Mouse (Mus musculus) hindbrain, embryonic 15.5 days (tissue): Measurements from ENCODE around the gene Stard13. TPM values are rescaled to one million over a fixed set of nuclear protein-coding genes. Genes with fewer than 3 reads are reported as not detected.
A peak's percentile ranks its signal among the peaks of the same experiment; 100 is the strongest.

ENCODE experiments used
- ATAC-seq: fragments of 200-750 bp; cut with Nextera tagmentation; 2 replicates; pipeline ENCODE4 v1.8.0; 2017; ENCODE audit warnings: low read depth, moderate number of reproducible peaks, moderate TSS enrichment; ENCODE audit not compliant: low FRiP score
- H3K27ac ChIP-seq: fragments of 300-500 bp; sonication (generic); replicated peaks from 2 replicates; pipeline ENCODE4 v1.5.1; 2015; ENCODE audit warnings: mild to moderate bottlenecking, inconsistent platforms
- H3K27me3 ChIP-seq: fragments of 300-500 bp; sonication (generic); 2 replicates; pipeline ENCODE4 v1.6.1; 2015; ENCODE audit warnings: control low read depth, inconsistent platforms
- H3K36me3 ChIP-seq: fragments of 300-500 bp; sonication (generic); 2 replicates; pipeline ENCODE4 v1.6.1; 2015; ENCODE audit warnings: control low read depth, inconsistent platforms
- H3K4me1 ChIP-seq: fragments of 300-500 bp; sonication (generic); replicated peaks from 2 replicates; pipeline ENCODE4 v1.6.1; 2015; ENCODE audit warnings: control low read depth, inconsistent platforms
- H3K4me2 ChIP-seq: fragments of 300-500 bp; sonication (generic); 2 replicates; pipeline ENCODE4 v1.6.1; 2015; ENCODE audit warnings: moderate library complexity, mild to moderate bottlenecking, inconsistent platforms
- H3K4me3 ChIP-seq: fragments of 300-500 bp; sonication (generic); 2 replicates; pipeline ENCODE4 v1.5.1; 2015; ENCODE audit warnings: mild to moderate bottlenecking, inconsistent platforms
- H3K9ac ChIP-seq: fragments of 300-500 bp; sonication (generic); 2 replicates; pipeline ENCODE4 v1.6.1; 2015; ENCODE audit warnings: inconsistent platforms
- H3K9me3 ChIP-seq: fragments of 300-500 bp; sonication (generic); 2 replicates; pipeline ENCODE4 v1.6.1; 2016; ENCODE audit warnings: control low read depth, inconsistent platforms
- WGBS: fragments of 180-500 bp; shearing (Covaris S2); methylation state at CpG from one replicate; pipeline ENCODE4 v1.1.7; 2015; 5-methylcytosine and 5-hydroxymethylcytosine counted together
- polyA plus RNA-seq: library from polyadenylated mRNA; unstranded; fragments of >200 nt; fragmentation: Nextera tagmentation; extraction: Ambion mirVana; gene quantifications from 2 replicates; pipeline ENCODE4 v1.2.1, GENCODE M21; 2015

Gene Stard13
- polyA plus RNA-seq, 1 experiment from 2014 or later: 6.2 TPM

DNA sequence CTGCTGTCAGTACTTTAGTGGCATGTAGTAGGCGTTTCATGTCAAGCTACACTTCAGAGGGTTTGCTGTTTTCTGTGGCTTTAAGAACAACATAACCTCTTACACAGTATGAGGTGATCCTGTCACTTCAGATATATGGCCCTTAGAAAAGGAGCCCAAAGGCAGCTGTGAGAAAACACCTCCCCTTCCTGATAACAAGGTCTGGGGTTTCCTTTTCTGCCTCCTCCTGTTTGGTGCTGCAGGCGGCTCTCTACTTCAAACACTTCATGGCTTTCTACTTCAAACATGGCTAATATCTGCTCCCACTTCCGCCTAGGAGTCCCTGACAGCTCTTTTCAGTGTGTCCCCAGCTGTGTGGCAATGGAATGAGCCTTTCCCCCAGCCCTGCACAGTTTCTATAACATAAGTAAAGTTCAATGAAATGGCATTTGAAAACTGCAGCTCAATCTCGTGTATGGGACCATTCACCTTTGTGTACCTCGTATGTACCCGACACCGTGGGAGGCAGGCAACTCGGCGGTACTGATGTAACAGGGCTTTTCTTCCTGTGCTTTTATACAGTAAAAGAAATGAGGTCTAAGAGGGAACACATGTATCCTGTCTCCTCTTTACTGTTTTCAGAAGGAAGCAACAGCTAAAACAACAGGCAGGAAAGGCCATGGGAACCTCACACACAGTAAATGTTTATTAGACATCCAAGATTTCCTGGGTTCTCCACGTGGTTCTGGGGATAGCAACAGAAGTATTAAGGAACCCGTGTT is 13.7 kb upstream of the Stard13 start:
- Histone ChIP-seq H3K36me3 (no peaks in the 10 kb centered on the region), H3K4me2 (no peak overlapping the region), H3K4me3 (no peak overlapping the region), H3K9ac (no peak overlapping the region), H3K9me3 (no peaks in the 10 kb centered on the region), H3K27me3 (no peaks in the 10 kb centered on the region), H3K27ac (0 out of 2 replicates have a peak overlapping the region, but pooled peaks have one; percentile 49), H3K4me1 (peaks cover 3% of the 10 kb centered on the region; the same call in 1 of the 2 replicates)
- ATAC-seq: no peak
- WGBS: 66% methylated on average over 11 of the region's 11 CpGs

DNA sequence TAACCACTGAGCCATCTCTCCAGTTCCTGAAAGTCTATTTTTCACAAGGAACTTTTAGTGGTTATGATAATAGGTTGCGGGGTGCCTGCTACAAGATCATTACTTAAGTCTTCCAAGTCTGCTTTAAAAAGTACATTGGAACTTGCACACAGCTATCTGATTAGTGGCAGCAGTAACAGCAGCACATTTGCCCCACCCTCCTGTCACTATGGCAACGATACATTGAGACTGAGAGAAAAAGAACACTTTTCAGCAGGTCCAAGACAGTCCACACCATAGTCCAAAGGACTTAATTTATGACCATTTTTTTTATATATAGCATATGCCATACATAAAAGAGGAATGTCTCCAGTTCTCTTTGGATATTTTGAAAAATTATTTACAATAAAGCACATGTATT is 12.7 kb upstream of the Stard13 start:
- H3K9me3 ChIP-seq: no peaks in the 10 kb centered on the region

DNA sequence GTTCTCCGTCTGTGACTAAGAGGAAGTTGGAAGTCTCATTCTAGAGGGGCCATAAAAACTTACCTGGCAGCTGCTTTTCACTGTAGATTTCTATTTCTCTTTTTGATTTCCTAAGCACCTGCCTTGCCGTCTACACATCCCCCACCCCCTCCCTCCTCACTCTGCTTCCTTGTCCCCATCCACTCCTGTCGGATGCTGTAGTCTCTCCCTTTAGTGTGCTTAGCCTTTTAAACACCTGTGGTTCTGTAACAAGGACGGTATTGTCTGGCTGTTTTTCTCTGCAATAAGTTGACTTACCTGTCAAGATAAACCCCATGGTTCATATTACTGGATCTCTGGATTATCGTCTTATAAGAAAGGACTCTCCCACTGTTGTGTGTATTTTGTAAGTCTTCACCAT is 11.9 kb upstream of the Stard13 start:
- no peak for ATAC-seq
- WGBS: 88% methylated on average over 5 of the region's 5 CpGs
- Histone ChIP-seq H3K9ac (no peak overlapping the region), H3K4me3 (no peak overlapping the region), H3K4me1 (peaks cover 3% of the 10 kb centered on the region; the same call in 1 of the 2 replicates), H3K4me2 (no peak overlapping the region), H3K36me3 (no peaks in the 10 kb centered on the region), H3K9me3 (no peaks in the 10 kb centered on the region), H3K27me3 (no peaks in the 10 kb centered on the region), H3K27ac (no peak overlapping the region)

More for the DNA sequence above, 12.7 kb upstream of the Stard13 start:
- Histone ChIP-seq H3K4me1 (peaks cover 3% of the 10 kb centered on the region; the same call in 1 of the 2 replicates), H3K4me2 (no peak overlapping the region), H3K4me3 (no peak overlapping the region), H3K27me3 (no peaks in the 10 kb centered on the region), H3K9ac (no peak overlapping the region), H3K36me3 (no peaks in the 10 kb centered on the region), H3K27ac (no peak overlapping the region)
- no peak for ATAC-seq
- WGBS: 84% methylated on average over 2 of the region's 2 CpGs

DNA sequence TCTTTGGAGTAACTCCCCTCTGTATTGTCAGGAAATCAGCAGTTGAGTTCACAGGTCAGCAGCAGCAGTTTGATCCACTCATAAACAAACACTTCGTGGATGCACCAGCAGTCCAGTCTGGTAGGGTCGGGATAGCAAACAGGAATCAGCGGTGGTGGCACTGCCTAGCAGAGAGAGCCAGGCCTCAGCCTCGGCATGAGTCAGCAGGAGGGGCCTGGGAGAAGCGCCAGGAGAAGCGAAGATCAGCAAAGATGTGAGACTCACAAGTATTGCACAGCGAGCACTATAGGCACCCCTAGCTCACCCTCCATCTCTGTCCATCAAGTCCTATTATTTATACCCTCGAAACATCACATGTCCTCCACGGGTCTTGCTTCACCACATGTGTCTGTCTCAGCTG is 5.1 kb upstream of the Stard13 start:
- Histone ChIP-seq H3K36me3 (no peaks in the 10 kb centered on the region), H3K9me3 (no peaks in the 10 kb centered on the region), H3K27me3 (no peaks in the 10 kb centered on the region), H3K9ac (no peak overlapping the region), H3K4me3 (no peak overlapping the region), H3K4me2 (no peak overlapping the region), H3K27ac (no peak overlapping the region), H3K4me1 (0 out of 2 replicates have a peak, but pooled peaks cover 2% of the 10 kb centered on the region)
- ATAC-seq: no peak
- WGBS: 82% methylated on average over 9 of the region's 9 CpGs

DNA sequence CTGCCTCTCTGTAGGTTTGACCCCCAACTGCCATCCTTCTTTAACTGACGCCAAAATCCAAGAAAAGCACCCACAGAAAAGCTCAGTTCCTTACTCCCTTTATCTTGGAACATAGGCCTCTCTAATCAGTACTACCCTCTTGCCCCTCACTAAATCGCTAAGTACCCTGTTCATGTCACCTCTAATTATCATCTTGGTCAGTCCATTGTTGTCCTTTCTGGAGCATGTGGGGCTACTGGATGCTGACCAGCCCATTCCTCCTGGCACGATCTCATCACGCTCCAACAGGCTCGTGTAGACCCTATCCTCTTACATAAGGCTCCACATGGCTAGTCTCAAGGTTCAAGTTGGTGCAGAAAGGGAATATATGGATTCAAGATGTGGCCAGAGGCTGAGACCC is 2.8 kb upstream of the Stard13 start:
- Histone ChIP-seq H3K27me3 (peaks cover 2% of the 10 kb centered on the region; the same call in 1 of the 2 replicates), H3K4me2 (no peak overlapping the region), H3K36me3 (no peaks in the 10 kb centered on the region), H3K4me1 (peaks cover 13% of the 10 kb centered on the region), H3K4me3 (no peak overlapping the region), H3K27ac (no peak overlapping the region), H3K9ac (no peak overlapping the region), H3K9me3 (no peaks in the 10 kb centered on the region)
- 84% methylated on average over 5 of the region's 5 CpGs for WGBS
- no peak for ATAC-seq

DNA sequence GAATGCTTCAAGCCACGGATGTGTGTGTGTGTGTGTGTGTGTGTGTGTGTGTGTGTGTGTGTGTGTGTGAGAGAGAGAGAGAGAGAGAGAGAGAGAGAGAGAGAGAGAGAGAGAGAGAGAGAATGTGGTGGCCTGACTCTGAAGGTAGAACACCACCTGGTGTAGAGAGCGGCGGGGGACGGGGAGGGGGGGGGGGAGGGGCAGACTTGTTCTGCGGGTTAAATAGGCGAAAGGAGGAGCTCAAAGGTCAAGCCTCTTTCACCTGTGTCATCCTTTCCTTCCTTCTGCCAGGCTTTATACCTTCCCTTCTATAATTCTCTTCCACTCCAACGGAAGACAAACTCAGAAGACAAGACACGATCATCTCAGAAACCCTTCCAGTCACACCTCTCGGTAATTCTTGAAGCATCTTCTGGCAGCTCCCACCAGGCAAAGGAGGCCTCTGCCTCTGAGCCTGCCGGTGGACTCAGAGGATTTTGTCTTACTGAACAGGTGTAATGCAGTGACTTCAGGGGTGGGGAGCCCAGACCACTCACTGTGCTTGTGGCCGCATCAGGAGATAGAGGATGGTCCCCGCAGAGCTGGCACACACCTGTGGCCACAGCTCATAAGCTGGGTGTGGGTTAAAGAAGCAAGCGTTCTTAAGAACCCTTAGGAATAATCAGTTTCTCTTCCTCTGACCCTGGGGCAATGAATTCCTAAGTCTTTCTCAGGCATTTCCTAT is 898 bp downstream of the Stard13 start:
- Histone ChIP-seq H3K4me2 (peak overlapping the region; percentile 99), H3K27me3 (peaks cover 2% of the 10 kb centered on the region; the same call in 1 of the 2 replicates), H3K9me3 (no peaks in the 10 kb centered on the region), H3K9ac (peak overlapping the region; percentile 63; the same call in 1 of the 2 replicates), H3K4me3 (peak overlapping the region; percentile 54), H3K27ac (no peak overlapping the region), H3K36me3 (no peaks in the 10 kb centered on the region), H3K4me1 (peaks cover 13% of the 10 kb centered on the region)
- ATAC-seq: 0 out of 2 replicates have a peak, but pooled peaks have one; percentile 20
- WGBS: 33% methylated on average over 9 of the region's 13 CpGs

DNA sequence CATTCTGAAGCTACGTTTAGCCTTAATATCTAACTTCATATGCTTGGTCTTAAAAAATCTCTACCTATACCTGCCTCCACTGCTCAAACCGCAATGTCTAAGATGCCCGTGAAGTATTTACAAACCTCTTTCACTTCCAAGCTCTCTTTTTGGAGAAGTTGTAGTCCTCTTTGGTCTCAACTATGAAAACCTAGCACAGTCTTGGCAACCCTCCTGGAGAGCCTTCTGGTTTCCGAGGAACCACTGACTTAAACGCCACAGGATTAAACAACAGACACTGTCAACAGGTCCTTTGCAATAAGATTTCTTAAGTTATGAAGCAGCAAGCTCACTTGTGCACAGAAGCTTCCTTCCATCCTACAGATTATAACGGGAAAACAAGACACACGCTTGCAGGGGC is 1.8 kb downstream of the Stard13 start:
- Histone ChIP-seq H3K9ac (no peak overlapping the region), H3K9me3 (no peaks in the 10 kb centered on the region), H3K4me2 (no peak overlapping the region; the same call in 1 of the 2 replicates), H3K27ac (no peak overlapping the region), H3K27me3 (peaks cover 2% of the 10 kb centered on the region; the same call in 1 of the 2 replicates), H3K4me1 (peaks cover 13% of the 10 kb centered on the region), H3K4me3 (no peak overlapping the region), H3K36me3 (no peaks in the 10 kb centered on the region)
- no peak for ATAC-seq
- WGBS: 91% methylated on average over 7 of the region's 7 CpGs

DNA sequence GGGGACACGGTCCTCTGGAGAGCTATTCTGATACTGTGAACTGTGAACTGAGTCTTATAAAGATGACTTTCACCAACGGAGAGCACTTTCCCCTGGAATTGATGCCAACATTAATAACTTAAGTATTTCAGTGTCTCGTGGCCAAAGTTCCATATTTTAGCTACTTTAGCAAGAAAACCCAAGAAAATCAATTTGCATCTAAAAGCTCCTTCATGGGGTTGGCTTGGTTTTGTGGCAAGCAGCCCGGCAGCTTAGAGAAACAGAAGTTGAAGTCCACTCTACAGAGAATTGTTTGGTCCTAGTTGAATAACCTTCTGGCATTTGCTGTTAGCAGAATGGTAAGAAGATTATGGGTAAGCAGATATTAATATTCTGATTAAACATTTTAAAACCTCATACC is 2.2 kb downstream of the Stard13 start:
- ATAC-seq: no peak
- Histone ChIP-seq H3K36me3 (no peaks in the 10 kb centered on the region), H3K9me3 (no peaks in the 10 kb centered on the region), H3K27ac (no peak overlapping the region), H3K27me3 (peaks cover 2% of the 10 kb centered on the region; the same call in 1 of the 2 replicates), H3K9ac (no peak overlapping the region), H3K4me3 (no peak overlapping the region), H3K4me1 (peaks cover 13% of the 10 kb centered on the region), H3K4me2 (no peak overlapping the region)
- 76% methylated on average over 4 of the region's 4 CpGs for WGBS

DNA sequence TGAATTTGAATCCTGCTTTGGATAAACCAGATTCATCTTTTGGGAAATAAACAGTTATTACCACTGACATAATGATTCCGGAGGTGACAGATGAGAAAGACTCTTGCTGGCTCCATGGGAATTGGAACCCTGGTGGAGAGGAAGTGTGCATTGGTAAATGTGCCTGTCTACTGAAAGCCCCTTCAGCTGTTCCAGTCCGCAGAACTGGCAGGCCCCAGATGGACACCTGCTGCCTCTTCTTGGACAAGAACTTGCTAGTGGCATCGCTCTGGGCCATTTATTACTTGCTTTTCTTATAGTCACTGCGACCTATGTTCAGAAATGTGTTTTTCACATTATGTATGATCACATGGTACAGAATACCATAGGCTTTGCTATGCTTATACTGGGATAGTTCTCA is 3.2 kb downstream of the Stard13 start:
- Histone ChIP-seq H3K36me3 (no peaks in the 10 kb centered on the region), H3K4me1 (peaks cover 13% of the 10 kb centered on the region), H3K9ac (no peak overlapping the region), H3K4me2 (no peak overlapping the region), H3K4me3 (no peak overlapping the region), H3K9me3 (no peaks in the 10 kb centered on the region), H3K27ac (no peak overlapping the region), H3K27me3 (peaks cover 2% of the 10 kb centered on the region; the same call in 1 of the 2 replicates)
- 81% methylated on average over 4 of the region's 4 CpGs for WGBS
- no peak for ATAC-seq

DNA sequence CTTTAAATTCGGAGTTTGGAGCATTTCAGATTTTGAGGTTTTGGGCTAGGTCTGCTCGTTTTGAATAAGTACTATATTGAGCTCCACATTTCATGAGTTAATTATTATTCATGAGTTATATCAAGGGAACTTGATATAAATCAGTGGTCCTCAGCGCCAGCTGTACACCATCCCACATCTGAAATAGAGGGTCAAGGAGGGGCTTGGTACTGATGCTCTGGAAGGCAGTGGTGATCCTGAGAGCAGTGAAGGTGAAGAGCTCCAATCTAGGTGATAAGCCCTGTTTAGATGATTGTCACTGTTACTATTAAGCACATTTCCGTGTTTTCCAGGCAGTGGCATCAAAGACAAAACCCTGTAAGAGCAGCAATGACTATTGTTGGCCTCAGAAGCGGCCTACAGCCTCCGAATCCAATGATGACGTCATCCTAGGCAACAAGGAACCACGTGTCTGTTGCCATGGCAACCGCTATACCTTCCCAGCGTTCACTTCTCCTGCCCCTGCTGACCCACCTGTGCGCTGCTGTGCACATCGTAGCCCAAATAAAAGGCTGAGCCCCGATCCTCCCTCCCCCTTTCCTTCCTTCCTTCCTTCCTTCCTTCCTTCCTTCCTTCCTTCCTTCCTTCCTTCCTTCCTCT is 5.2 kb downstream of the Stard13 start:
- Histone ChIP-seq H3K9ac (no peak overlapping the region), H3K4me3 (no peak overlapping the region), H3K4me2 (no peak overlapping the region), H3K36me3 (no peaks in the 10 kb centered on the region), H3K4me1 (peaks cover 8% of the 10 kb centered on the region), H3K27me3 (peaks cover 2% of the 10 kb centered on the region; the same call in 1 of the 2 replicates), H3K27ac (no peak overlapping the region), H3K9me3 (no peaks in the 10 kb centered on the region)
- ATAC-seq: no peak
- 67% methylated on average over 13 of the region's 13 CpGs for WGBS

DNA sequence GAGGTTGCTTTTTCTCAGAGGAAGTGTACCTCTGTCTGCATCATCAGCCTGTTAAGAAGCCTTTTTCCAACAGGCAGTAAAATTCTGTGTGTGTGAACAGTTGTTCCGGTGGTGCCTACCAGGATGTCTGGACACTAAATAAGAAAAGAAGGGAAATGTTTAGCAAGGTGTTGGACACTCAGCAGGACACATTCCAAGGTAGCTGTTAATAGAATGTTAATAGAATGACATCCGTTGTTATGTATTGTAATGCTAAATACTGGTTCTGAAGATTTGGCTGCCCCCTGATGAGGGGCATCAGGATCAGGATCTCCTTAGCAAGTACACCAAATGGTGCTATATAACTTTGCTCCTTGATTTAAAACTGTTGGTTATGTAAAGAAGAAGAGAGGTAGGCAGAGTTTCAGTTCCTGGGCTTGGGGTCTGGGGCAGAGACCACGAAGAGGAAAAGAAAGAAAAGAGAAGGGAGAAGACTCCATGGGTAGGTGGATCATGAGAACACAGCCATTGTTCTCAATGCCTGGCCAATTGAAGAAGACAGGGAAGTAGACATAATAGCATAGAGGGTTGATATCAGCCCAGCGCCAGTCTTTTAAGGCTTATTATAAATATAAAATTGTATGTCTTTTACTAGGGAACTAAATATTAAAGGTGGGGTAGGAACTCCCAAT is 9.8 kb downstream of the Stard13 start:
- Histone ChIP-seq H3K9ac (no peak overlapping the region), H3K36me3 (no peaks in the 10 kb centered on the region), H3K4me3 (no peak overlapping the region), H3K4me1 (no peaks in the 10 kb centered on the region; the same call in 1 of the 2 replicates), H3K4me2 (no peak overlapping the region), H3K27ac (no peak overlapping the region), H3K27me3 (no peaks in the 10 kb centered on the region), H3K9me3 (no peaks in the 10 kb centered on the region)
- ATAC-seq: no peak
- 67% methylated on average over 4 of the region's 4 CpGs for WGBS
